Mouse (Mus musculus): ENCODE results near the gene Card19.

- TF ChIP-seq HCFC1 (IDR thresholded peaks at IDR 0.05; ENCODE audit: borderline replicate concordance, insufficient read depth, low read length), result no peak
- no peak for TF ChIP-seq MAFK (IDR thresholded peaks at IDR 0.05; ENCODE audit: insufficient read depth, low read depth, low read length)
- TF ChIP-seq ZC3H11A (IDR thresholded peaks at IDR 0.05; ENCODE audit: borderline replicate concordance, low read depth, low read length), result peak; percentile 58; the same call in 1 of the 2 replicates
- no peak for TF ChIP-seq ZNF384 (IDR thresholded peaks at IDR 0.05; ENCODE audit: low read depth, low read length)
Measured at GRCm38 (mm10) chr13:49205381-49205998, 10.3 kb downstream of the Card19 start.

All from ES-E14 (cell line).